Mouse (Mus musculus) lung, postnatal 0 days (tissue): ENCODE measurements around the gene Abcg1.

Experiments used
- CTCF ChIP-seq: IDR thresholded peaks from 2 replicates; pipeline ENCODE4 v1.5.1; 2016; ENCODE audit warnings: antibody characterized with exemption, mild to moderate bottlenecking
- EP300 ChIP-seq: IDR thresholded peaks from 2 replicates; pipeline ENCODE4 v1.6.1; 2016; ENCODE audit warnings: antibody characterized with exemption, mild to moderate bottlenecking, control low read depth

DNA sequence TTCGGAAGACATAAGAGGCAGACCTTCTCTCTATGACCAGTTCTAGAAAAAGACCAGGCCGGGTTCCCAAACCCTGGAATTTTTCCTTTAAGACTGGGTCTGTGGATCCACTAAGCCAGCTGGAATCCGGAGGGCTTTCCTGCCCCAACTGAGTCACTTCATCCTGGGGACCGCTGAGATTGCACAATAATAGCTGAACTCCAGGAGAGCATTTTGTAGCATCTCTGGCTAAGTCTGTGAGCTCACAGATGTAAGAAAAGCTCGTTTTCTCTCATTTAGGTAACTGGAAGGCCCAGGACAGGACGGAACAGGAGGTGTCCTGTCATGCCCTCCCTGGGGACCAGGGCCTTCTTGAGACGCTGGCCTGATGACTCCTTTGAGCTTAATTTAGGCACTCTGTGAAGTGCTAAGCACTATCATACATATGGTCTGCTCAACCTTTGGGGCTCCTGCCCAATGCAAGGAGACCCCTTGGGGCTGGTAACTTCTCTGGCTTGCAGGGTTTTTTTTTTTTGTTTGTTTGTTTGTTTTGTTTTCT, 16.6 kb downstream of the Abcg1 start:
- TF ChIP-seq CTCF (no peak), EP300 (no peak)
